Mouse (Mus musculus): ENCODE results near the gene Kcnj4. TPM values are rescaled to one million over a fixed set of nuclear protein-coding genes. Genes with fewer than 3 reads are reported as not detected.
A peak's percentile ranks its signal among the peaks of the same experiment; 100 is the strongest.

Gene Kcnj4
- 100 to 1,000 TPM; 207 to 223 TPM for total RNA-seq (2021)

GRCm38 (mm10) chr15:79504707-79505452 lies at the start of gene Kcnj4:
Kcnj4 (minus strand) TSS chr15:79505241.
- no peak for DNase-seq (ENCODE audit: low spot score in 2 of 2)
- intact Hi-C loops (cut with DNase I) = no loop called here

GRCm38 (mm10) chr15:79552566-79552965 lies 47.5 kb upstream of the Kcnj4 start:
- no peak for DNase-seq (ENCODE audit: low spot score in 2 of 2)
- intact Hi-C loops (cut with DNase I) = no loop called here

- no peak for DNase-seq (ENCODE audit: low spot score in 2 of 2)
- intact Hi-C loops (cut with DNase I) = loop anchor here (5.0 kb wide), 1 partner anchor 54 kb away; no protein-coding TSS in a partner anchor
Measured at GRCm38 (mm10) chr15:79548226-79548625, 43.2 kb upstream of the Kcnj4 start.

GRCm38 (mm10) chr15:79547289-79547820 lies 42.3 kb upstream of the Kcnj4 start:
- no peak for DNase-seq (ENCODE audit: low spot score in 2 of 2)
- intact Hi-C loops (cut with DNase I) = loop anchor here (5.0 kb wide), 1 partner anchor 55 kb away; no protein-coding TSS in a partner anchor

- peak; percentile 99 for DNase-seq (ENCODE audit: low spot score in 2 of 2)
- intact Hi-C loops (cut with DNase I) = loop anchor here (5.0 kb wide), 1 partner anchor 56 kb away; no protein-coding TSS in a partner anchor
Measured at GRCm38 (mm10) chr15:79546410-79547288, 41.6 kb upstream of the Kcnj4 start, which contains the start of gene Ddx17. Ddx17 (minus strand) TSS chr15:79546741.

- DNase-seq (ENCODE audit: low spot score in 2 of 2) = no peak
- intact Hi-C loops (cut with DNase I) = loop anchor here (5.0 kb wide), 1 partner anchor 56 kb away; no protein-coding TSS in a partner anchor
Measured at GRCm38 (mm10) chr15:79545921-79546399, 40.9 kb upstream of the Kcnj4 start.

GRCm38 (mm10) chr15:79545496-79545895 lies 40.5 kb upstream of the Kcnj4 start:
- intact Hi-C loops (cut with DNase I) = loop anchor here (5.0 kb wide), 1 partner anchor 57 kb away; no protein-coding TSS in a partner anchor
- no peak for DNase-seq (ENCODE audit: low spot score in 2 of 2)

GRCm38 (mm10) chr15:79543968-79544367 lies 38.9 kb upstream of the Kcnj4 start:
- intact Hi-C loops (cut with DNase I) = no loop called here
- DNase-seq (ENCODE audit: low spot score in 2 of 2) = no peak

GRCm38 (mm10) chr15:79533796-79534195 lies 28.8 kb upstream of the Kcnj4 start:
- no peak for DNase-seq (ENCODE audit: low spot score in 2 of 2)
- intact Hi-C loops (cut with DNase I) = no loop called here

GRCm38 (mm10) chr15:79529935-79530334 lies 24.9 kb upstream of the Kcnj4 start:
- intact Hi-C loops (cut with DNase I) = no loop called here
- no peak for DNase-seq (ENCODE audit: low spot score in 2 of 2)

- intact Hi-C loops (cut with DNase I) = no loop called here
- DNase-seq (ENCODE audit: low spot score in 2 of 2) = no peak
Measured at GRCm38 (mm10) chr15:79527991-79528639, 23.1 kb upstream of the Kcnj4 start.

- intact Hi-C loops (cut with DNase I) = no loop called here
- no peak for DNase-seq (ENCODE audit: low spot score in 2 of 2)
Measured at GRCm38 (mm10) chr15:79527192-79527591, 22.2 kb upstream of the Kcnj4 start.

GRCm38 (mm10) chr15:79525979-79526768 lies 21.1 kb upstream of the Kcnj4 start:
- intact Hi-C loops (cut with DNase I) = no loop called here
- no peak for DNase-seq (ENCODE audit: low spot score in 2 of 2)

- intact Hi-C loops (cut with DNase I) = no loop called here
- no peak for DNase-seq (ENCODE audit: low spot score in 2 of 2)
Measured at GRCm38 (mm10) chr15:79525564-79525963, 20.5 kb upstream of the Kcnj4 start.

- intact Hi-C loops (cut with DNase I) = no loop called here
- DNase-seq (ENCODE audit: low spot score in 2 of 2) = no peak
Measured at GRCm38 (mm10) chr15:79519400-79520220, 14.6 kb upstream of the Kcnj4 start.

- intact Hi-C loops (cut with DNase I) = no loop called here
- DNase-seq (ENCODE audit: low spot score in 2 of 2) = no peak
Measured at GRCm38 (mm10) chr15:79518571-79518970, 13.5 kb upstream of the Kcnj4 start.

GRCm38 (mm10) chr15:79517710-79518109 lies 12.7 kb upstream of the Kcnj4 start:
- no peak for DNase-seq (ENCODE audit: low spot score in 2 of 2)
- intact Hi-C loops (cut with DNase I) = no loop called here
